Mouse (Mus musculus) 416B (cell line): ENCODE results near the gene Gm49361.
"Not testable (repeated sequence)": the region's sequence is repeated elsewhere in the genome, so short reads cannot be mapped to it uniquely, and the experiment has no call there.

Source experiments
- DNase-seq: peaks from one replicate; pipeline ENCODE4 v3.0.0; 2011; ENCODE audit warnings: low read depth

Gm49361 gene

GRCm38 (mm10) chr14:57688066-57688465, 57.8 kb downstream of the Gm49361 start:
- not testable (repeated sequence) for DNase-seq

GRCm38 (mm10) chr14:57687441-57687840, 58.5 kb downstream of the Gm49361 start:
- DNase-seq: no peak

- DNase-seq: no peak
These were observed 59.3 kb downstream of the Gm49361 start for GRCm38 (mm10) chr14:57686647-57687046.

GRCm38 (mm10) chr14:57684579-57684978, 61.3 kb downstream of the Gm49361 start:
- peak; percentile 76 for DNase-seq

- DNase-seq: no peak
These were observed 63.2 kb downstream of the Gm49361 start for GRCm38 (mm10) chr14:57682751-57683150.

GRCm38 (mm10) chr14:57679958-57680535, 65.9 kb downstream of the Gm49361 start:
- DNase-seq: peak; percentile 90

GRCm38 (mm10) chr14:57679523-57679922, 66.4 kb downstream of the Gm49361 start:
- no peak for DNase-seq

GRCm38 (mm10) chr14:57675481-57675880, 70.4 kb downstream of the Gm49361 start:
- no peak for DNase-seq

- DNase-seq: no peak
These were observed 80.3 kb downstream of the Gm49361 start for GRCm38 (mm10) chr14:57665628-57665950.

GRCm38 (mm10) chr14:57664822-57665627, 80.9 kb downstream of the Gm49361 start, which contains the start of gene Xpo4:
Gene Xpo4, minus strand, starts transcription at chr14:57665430.
- peak; percentile 69 for DNase-seq

GRCm38 (mm10) chr14:57664311-57664821, 81.5 kb downstream of the Gm49361 start:
- peak; percentile 67 for DNase-seq

GRCm38 (mm10) chr14:57663630-57664029, 82.3 kb downstream of the Gm49361 start:
- DNase-seq: no peak

GRCm38 (mm10) chr14:57658301-57658700, 87.6 kb downstream of the Gm49361 start:
- DNase-seq: peak; percentile 34

- DNase-seq: no peak
These were observed 88.4 kb downstream of the Gm49361 start for GRCm38 (mm10) chr14:57657500-57657899.

GRCm38 (mm10) chr14:57656519-57656918, 89.4 kb downstream of the Gm49361 start:
- peak; percentile 26 for DNase-seq

- DNase-seq: peak; percentile 72
These were observed 96.4 kb downstream of the Gm49361 start for GRCm38 (mm10) chr14:57649501-57649900.

- DNase-seq: no peak
These were observed 99.7 kb downstream of the Gm49361 start for GRCm38 (mm10) chr14:57646155-57646554.

GRCm38 (mm10) chr14:57639153-57639552, 106.8 kb downstream of the Gm49361 start:
- no peak for DNase-seq

GRCm38 (mm10) chr14:57634141-57634540, 111.8 kb downstream of the Gm49361 start:
- no peak for DNase-seq

GRCm38 (mm10) chr14:57629595-57629994, 116.3 kb downstream of the Gm49361 start:
- DNase-seq: no peak

- DNase-seq: no peak
These were observed 123.0 kb downstream of the Gm49361 start for GRCm38 (mm10) chr14:57622934-57623333.

- DNase-seq: no peak
These were observed 124.2 kb downstream of the Gm49361 start for GRCm38 (mm10) chr14:57621699-57622098.

GRCm38 (mm10) chr14:57620598-57621236, 125.2 kb downstream of the Gm49361 start:
- no peak for DNase-seq
